Mouse (Mus musculus) forebrain, embryonic 16.5 days (tissue): ENCODE measurements around the gene Bag3. TPM values are rescaled to one million over a fixed set of nuclear protein-coding genes. Genes with fewer than 3 reads are reported as not detected.
A peak's percentile ranks its signal among the peaks of the same experiment; 100 is the strongest.

Experiments
- ATAC-seq: fragments of 200-750 bp; cut with Nextera tagmentation; 2 replicates; pipeline ENCODE4 v1.8.0; 2017; ENCODE audit warnings: mild to moderate bottlenecking, moderate library complexity
- H3K27ac ChIP-seq: fragments of 300-500 bp; sonication (generic); 2 replicates; pipeline ENCODE4 v1.5.1; 2014; ENCODE audit warnings: low read length, control low read depth
- H3K27me3 ChIP-seq: fragments of 300-500 bp; sonication (generic); replicated peaks from 2 replicates; pipeline ENCODE4 v1.6.1; 2014; ENCODE audit warnings: low read length; ENCODE audit not compliant: control insufficient read depth, insufficient read depth
- H3K36me3 ChIP-seq: fragments of 300-500 bp; sonication (generic); 2 replicates; pipeline ENCODE4 v1.6.1; 2014; ENCODE audit not compliant: control insufficient read depth, insufficient read depth
- H3K4me1 ChIP-seq: fragments of 300-500 bp; sonication (generic); replicated peaks from 2 replicates; pipeline ENCODE4 v1.6.1; 2014; ENCODE audit warnings: low read length; ENCODE audit not compliant: control insufficient read depth, insufficient read depth
- H3K4me2 ChIP-seq: fragments of 300-500 bp; sonication (generic); 2 replicates; pipeline ENCODE4 v1.6.1; 2014; ENCODE audit warnings: mild to moderate bottlenecking, low read length, control low read depth
- H3K4me3 ChIP-seq: fragments of 300-500 bp; sonication (generic); replicated peaks from 2 replicates; pipeline ENCODE4 v1.5.1; 2014; ENCODE audit warnings: mild to moderate bottlenecking, low read length, control low read depth
- H3K9ac ChIP-seq: fragments of 300-500 bp; sonication (generic); replicated peaks from 2 replicates; pipeline ENCODE4 v1.6.1; 2014; ENCODE audit warnings: low read depth, low read length, control low read depth
- H3K9me3 ChIP-seq: fragments of 300-500 bp; sonication (generic); 2 replicates; pipeline ENCODE4 v1.6.1; 2016; ENCODE audit warnings: low read length; ENCODE audit not compliant: control insufficient read depth
- WGBS: fragments of 180-500 bp; shearing (Covaris S2); extraction: QIAGEN DNeasy Blood & Tissue Kit; methylation state at CpG from one replicate; pipeline ENCODE4 v1.1.7; 2014; 5-methylcytosine and 5-hydroxymethylcytosine counted together
- polyA plus RNA-seq: library from polyadenylated mRNA; unstranded; fragments of >200 nt; fragmentation: Nextera tagmentation; extraction: Ambion mirVana; gene quantifications from 2 replicates; pipeline ENCODE4 v1.2.1, GENCODE M21; 2015

Bag3 gene
- 1.5 and 1.8 TPM in 2 replicates for polyA plus RNA-seq

DNA sequence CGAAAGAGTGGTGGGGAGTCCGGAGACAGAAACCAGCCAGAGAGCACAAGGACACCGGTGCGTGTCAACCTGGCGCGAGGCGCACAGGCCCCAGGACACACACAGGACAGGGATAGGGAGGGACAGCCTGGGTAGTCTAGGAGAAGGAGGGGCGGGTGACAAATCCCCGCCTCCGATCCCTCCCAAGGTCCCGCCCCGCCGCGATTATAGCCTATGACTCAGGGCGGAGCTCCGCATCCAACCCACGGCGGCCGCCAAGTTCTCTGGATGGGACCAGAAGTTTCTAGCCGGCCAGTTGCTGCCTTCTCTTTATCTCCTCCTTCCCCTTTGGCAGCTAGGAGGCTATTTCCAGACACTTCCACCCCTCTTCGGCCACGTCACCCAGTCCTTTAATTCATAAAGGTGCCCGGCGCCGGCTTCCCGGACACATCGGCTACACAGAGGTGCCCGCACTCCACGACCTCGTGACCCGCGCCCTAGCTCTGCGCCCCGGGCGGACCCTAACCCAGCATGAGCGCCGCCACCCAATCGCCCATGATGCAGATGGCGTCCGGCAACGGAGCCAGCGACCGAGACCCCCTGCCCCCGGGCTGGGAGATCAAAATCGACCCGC is at the start of gene Bag3:
Bag3 (plus strand) TSS at position 268 of the 613 bp plus-strand sequence.
- Histone ChIP-seq H3K9me3 (no peaks in the 10 kb centered on the region), H3K9ac (peak within 1 kb of the TSS; percentile 51), H3K27ac (no peak within 1 kb of the TSS; the same call in 1 of the 2 replicates), H3K4me3 (peak within 1 kb of the TSS; percentile 45), H3K4me1 (peaks cover 13% of the 10 kb centered on the region), H3K27me3 (peaks cover 18% of the 10 kb centered on the region), H3K4me2 (peak within 1 kb of the TSS; percentile 60), H3K36me3 (no peaks in the 10 kb centered on the region)
- WGBS = under 1% methylated on average over 46 of the region's 46 CpGs
- ATAC-seq = peak; percentile 85

GRCm38 (mm10) chr7:128474322-128474721 is 49.1 kb upstream of the Bag3 start:
- no peaks in the 10 kb centered on the region for H3K36me3 ChIP-seq
- H3K27me3 ChIP-seq = no peaks in the 10 kb centered on the region
- 27% methylated on average over 10 of the region's 10 CpGs for whole genome bisulfite sequencing
- no peaks in the 10 kb centered on the region for H3K9me3 ChIP-seq
- peak overlapping the region; percentile 24 for H3K4me3 ChIP-seq
- H3K4me1 ChIP-seq = no peaks in the 10 kb centered on the region
- H3K27ac ChIP-seq = no peak overlapping the region
- ATAC-seq = peak; percentile 84
- peak overlapping the region; percentile 41 for H3K4me2 ChIP-seq
- H3K9ac ChIP-seq = no peak overlapping the region

DNA sequence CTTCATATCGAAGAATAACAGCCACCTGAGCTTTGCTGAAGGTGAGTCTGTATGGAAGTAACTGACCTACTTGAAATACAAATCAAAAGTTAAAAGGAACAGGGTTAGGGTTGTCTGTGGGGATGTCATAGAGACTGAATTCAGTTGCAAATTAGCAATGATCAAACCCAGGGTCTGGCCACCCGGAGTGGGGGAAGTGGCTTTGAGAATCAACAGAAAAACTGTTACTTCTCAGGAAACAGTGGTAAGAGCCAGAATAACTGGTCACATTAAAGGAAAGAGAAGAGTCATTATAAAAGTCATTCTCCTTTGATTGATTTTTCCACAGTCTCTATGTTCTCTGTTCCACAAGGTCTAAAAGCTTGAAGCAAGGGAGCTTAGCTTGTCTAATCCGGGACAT is 34.4 kb upstream of the Bag3 start:
- Histone ChIP-seq H3K4me1 (no peaks in the 10 kb centered on the region), H3K9ac (no peak overlapping the region), H3K4me2 (no peak overlapping the region), H3K27me3 (no peaks in the 10 kb centered on the region), H3K9me3 (peaks cover 16% of the 10 kb centered on the region; the same call in 1 of the 2 replicates), H3K4me3 (no peak overlapping the region), H3K36me3 (no peaks in the 10 kb centered on the region), H3K27ac (no peak overlapping the region)
- no peak for ATAC-seq
- 97% methylated on average over 3 of the region's 3 CpGs for WGBS

GRCm38 (mm10) chr7:128494546-128494945 is 28.9 kb upstream of the Bag3 start:
- H3K27me3 ChIP-seq = no peaks in the 10 kb centered on the region
- H3K9ac ChIP-seq = no peak overlapping the region
- no peaks in the 10 kb centered on the region for H3K36me3 ChIP-seq
- ATAC-seq = no peak
- H3K9me3 ChIP-seq = no peaks in the 10 kb centered on the region
- H3K4me3 ChIP-seq = no peak overlapping the region
- no peak overlapping the region for H3K27ac ChIP-seq
- no peaks in the 10 kb centered on the region for H3K4me1 ChIP-seq
- WGBS = 88% methylated on average over 5 of the region's 5 CpGs
- H3K4me2 ChIP-seq = no peak overlapping the region

DNA sequence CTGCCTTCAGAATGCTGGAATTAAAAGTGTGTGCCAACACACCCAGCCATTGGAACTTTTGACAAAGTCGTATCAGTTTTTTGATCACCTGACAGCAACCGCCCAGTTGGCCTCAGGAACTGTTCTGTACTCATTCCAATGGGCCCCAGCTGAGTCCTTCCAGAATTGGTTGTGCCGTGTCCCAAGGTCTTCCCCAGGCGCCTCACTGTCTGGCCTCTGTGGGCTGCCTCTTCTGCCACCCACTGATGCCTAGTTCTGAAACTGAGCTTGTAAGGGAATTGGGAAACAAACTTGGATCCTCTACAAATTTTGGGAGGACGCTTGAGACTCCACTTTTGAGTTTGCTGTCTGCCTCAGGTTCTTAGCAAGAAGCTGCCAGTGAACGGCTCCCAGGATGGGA is 23.6 kb upstream of the Bag3 start:
- Histone ChIP-seq H3K4me2 (no peak overlapping the region), H3K27me3 (no peaks in the 10 kb centered on the region), H3K27ac (no peak overlapping the region), H3K4me1 (no peaks in the 10 kb centered on the region), H3K9me3 (no peaks in the 10 kb centered on the region), H3K36me3 (no peaks in the 10 kb centered on the region), H3K4me3 (no peak overlapping the region), H3K9ac (no peak overlapping the region)
- ATAC-seq = no peak
- WGBS = 88% methylated on average over 6 of the region's 6 CpGs

DNA sequence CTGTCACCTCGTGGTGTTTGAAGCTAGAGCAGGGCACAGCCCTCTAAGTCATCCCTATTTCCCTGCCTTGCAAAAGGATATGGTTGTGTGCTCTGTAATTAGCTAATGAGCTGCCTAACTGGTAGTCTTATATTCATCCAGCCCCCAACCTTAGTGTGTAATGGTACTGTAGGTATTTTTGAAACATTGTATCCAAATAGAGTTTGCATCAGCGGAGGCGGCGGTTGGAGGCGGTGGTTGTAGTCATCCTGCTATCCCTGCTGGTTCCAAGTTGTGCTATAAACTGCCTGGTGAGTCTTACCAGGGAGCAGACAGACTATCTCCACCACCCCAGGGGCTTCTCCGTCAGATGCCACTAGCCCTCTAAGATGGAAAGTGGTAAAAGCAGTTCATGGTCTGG is 19.3 kb upstream of the Bag3 start:
- no peak overlapping the region for H3K4me2 ChIP-seq
- no peaks in the 10 kb centered on the region for H3K27me3 ChIP-seq
- no peak for ATAC-seq
- H3K4me1 ChIP-seq = no peaks in the 10 kb centered on the region
- H3K36me3 ChIP-seq = no peaks in the 10 kb centered on the region
- no peaks in the 10 kb centered on the region for H3K9me3 ChIP-seq
- H3K27ac ChIP-seq = no peak overlapping the region
- no peak overlapping the region for H3K9ac ChIP-seq
- WGBS = 86% methylated on average over 6 of the region's 6 CpGs
- no peak overlapping the region for H3K4me3 ChIP-seq

GRCm38 (mm10) chr7:128511936-128512335 is 11.5 kb upstream of the Bag3 start:
- Histone ChIP-seq H3K4me1 (no peaks in the 10 kb centered on the region), H3K36me3 (no peaks in the 10 kb centered on the region), H3K27me3 (no peaks in the 10 kb centered on the region), H3K4me3 (no peak overlapping the region), H3K9me3 (no peaks in the 10 kb centered on the region), H3K27ac (no peak overlapping the region), H3K9ac (no peak overlapping the region), H3K4me2 (no peak overlapping the region)
- no peak for ATAC-seq
- 70% methylated on average over 5 of the region's 5 CpGs for WGBS

GRCm38 (mm10) chr7:128513512-128513911 is 9.9 kb upstream of the Bag3 start:
- ATAC-seq = no peak
- Histone ChIP-seq H3K4me3 (no peak overlapping the region), H3K27me3 (no peaks in the 10 kb centered on the region), H3K36me3 (no peaks in the 10 kb centered on the region), H3K4me2 (no peak overlapping the region), H3K9ac (no peak overlapping the region), H3K27ac (no peak overlapping the region), H3K9me3 (no peaks in the 10 kb centered on the region), H3K4me1 (no peaks in the 10 kb centered on the region)
- WGBS = 22% methylated on average over 7 of the region's 7 CpGs

GRCm38 (mm10) chr7:128514341-128514740 is 9.1 kb upstream of the Bag3 start:
- 48% methylated on average over 4 of the region's 4 CpGs for WGBS
- Histone ChIP-seq H3K4me1 (no peaks in the 10 kb centered on the region), H3K27ac (no peak overlapping the region), H3K36me3 (no peaks in the 10 kb centered on the region), H3K9me3 (no peaks in the 10 kb centered on the region), H3K4me3 (no peak overlapping the region), H3K27me3 (no peaks in the 10 kb centered on the region), H3K4me2 (no peak overlapping the region), H3K9ac (no peak overlapping the region)
- no peak for ATAC-seq

GRCm38 (mm10) chr7:128516346-128516745 is 7.1 kb upstream of the Bag3 start:
- H3K9me3 ChIP-seq = no peaks in the 10 kb centered on the region
- H3K36me3 ChIP-seq = no peaks in the 10 kb centered on the region
- ATAC-seq = peak; percentile 65
- H3K9ac ChIP-seq = no peak overlapping the region
- no peak overlapping the region for H3K4me3 ChIP-seq
- H3K4me1 ChIP-seq = no peaks in the 10 kb centered on the region
- H3K27ac ChIP-seq = no peak overlapping the region
- H3K4me2 ChIP-seq = no peak overlapping the region
- WGBS = 48% methylated on average over 4 of the region's 4 CpGs
- no peaks in the 10 kb centered on the region for H3K27me3 ChIP-seq
